Mouse (Mus musculus) kidney, adult 2 months (tissue): ENCODE measurements around the gene Dnttip1.

Experiments used
- CTCF ChIP-seq: fragments of 200-500 bp; conservative IDR thresholded peaks from 2 replicates; pipeline ENCODE4 v1.5.1; 2011; ENCODE audit warnings: low read depth, mild to moderate bottlenecking, control low read depth, low read length, moderate library complexity, mixed read lengths; ENCODE audit not compliant: insufficient read depth, insufficient read length
- POLR2A ChIP-seq: fragments of 200-500 bp; IDR thresholded peaks from one replicate; pipeline ENCODE4 v1.6.1; 2011; ENCODE audit warnings: low read depth, low read length, control low read depth

- TF ChIP-seq POLR2A = no peak
- TF ChIP-seq CTCF = no peak
Measured at GRCm38 (mm10) chr2:164701761-164702160, 44.0 kb upstream of the Dnttip1 start.
